Mouse (Mus musculus) spleen, adult 2 months (tissue): ENCODE data around the gene Hacd2.

Experiments used
- CTCF ChIP-seq: fragments of 200-500 bp; IDR thresholded peaks from 2 replicates; pipeline ENCODE4 v1.5.1; 2011; ENCODE audit warnings: mild to moderate bottlenecking, inconsistent platforms; ENCODE audit not compliant: insufficient read depth, insufficient read length, insufficient replicate concordance; ENCODE audit errors: extremely low read depth
- POLR2A ChIP-seq: fragments of 200-500 bp; IDR thresholded peaks from 2 replicates; pipeline ENCODE4 v1.6.1; 2011; ENCODE audit warnings: low read depth, low read length, inconsistent platforms

GRCm38 (mm10) chr16:35107985-35108384 lies 85.8 kb downstream of the Hacd2 start:
- TF ChIP-seq CTCF (no peak), POLR2A (no peak)
